26 mouse cellular contexts compared by ENCODE assay signal in genomic region chr17:5823032-5823431, GRCm38 (mm10). TPM values are rescaled to one million over a fixed set of nuclear protein-coding genes. Genes with fewer than 3 reads are reported as not detected.
DNase-seq lines count a peak whose midpoint lies in the region; ATAC-seq and TF ChIP-seq lines count a peak whose summit lies in the region.
"Had no signal": no experiment of that assay in that cellular context is flagged by ENCODE, and none has a peak within 500 bp of the region (broad histone marks: within the 10 kb centered on the region; RNA-seq: fewer than 3 reads in every experiment).

No protein-coding gene starts in this region.

- no peak overlapping the region for H3K9ac ChIP-seq in kidney, embryonic 16.5 days (replicated peaks; ENCODE audit: low read length)
- no peak overlapping the region for H3K9ac ChIP-seq in forebrain, embryonic 16.5 days (replicated peaks; ENCODE audit: low read depth, low read length)
- H3K9ac ChIP-seq: embryonic facial prominence, embryonic 15.5 days; heart, embryonic 13.5 days; hindbrain, embryonic 15.5 days; limb, embryonic 13.5 days; liver, embryonic 15.5 days; neural tube, embryonic 12.5 days had no signal

- H3K9me3 ChIP-seq in kidney, embryonic 16.5 days (ENCODE audit: low read length), result no peaks in the 10 kb centered on the region
- no peaks in the 10 kb centered on the region for H3K9me3 ChIP-seq in forebrain, embryonic 16.5 days (ENCODE audit: control insufficient read depth, low read length)
- H3K9me3 ChIP-seq: embryonic facial prominence, embryonic 10.5 days; embryonic facial prominence, embryonic 15.5 days; G1E; heart, embryonic 13.5 days; hindbrain, embryonic 10.5 days; hindbrain, embryonic 15.5 days; limb, embryonic 13.5 days; liver, embryonic 15.5 days; neural tube, embryonic 12.5 days had no signal

- H3K4me1 ChIP-seq in kidney, embryonic 16.5 days (ENCODE audit: insufficient read depth, low read length), result peaks cover 19% of the 10 kb centered on the region
- peaks cover 5% of the 10 kb centered on the region for H3K4me1 ChIP-seq in forebrain, embryonic 16.5 days (replicated peaks; ENCODE audit: control insufficient read depth, insufficient read depth, low read length)
- H3K4me1 ChIP-seq: hindbrain, embryonic 15.5 days had no signal

- ATAC-seq in kidney, embryonic 16.5 days (ENCODE audit: low FRiP score, low TSS enrichment), result no peak
- ATAC-seq in megakaryocyte-erythroid progenitor cell, adult 5-6 weeks (replicated peaks; ENCODE audit: low FRiP score, low TSS enrichment, poor library complexity, severe bottlenecking), result 0 out of 2 replicates have a peak, but pooled peaks have one; percentile 7
- no peak for ATAC-seq in forebrain, embryonic 16.5 days
- ATAC-seq: forebrain, embryonic 14.5 days; inflammation-experienced regulatory T-cells, adult 6 months; midbrain, embryonic 16.5 days had no signal

- no peaks in the 10 kb centered on the region for H3K79me3 ChIP-seq in C2C12 (ENCODE audit: low read depth)

- H3K4me2 ChIP-seq in kidney, embryonic 16.5 days (replicated peaks; ENCODE audit: low read depth, low read length), result no peak overlapping the region
- no peak overlapping the region for H3K4me2 ChIP-seq in forebrain, embryonic 16.5 days (ENCODE audit: low read length)
- H3K4me2 ChIP-seq: embryonic facial prominence, embryonic 15.5 days; heart, embryonic 13.5 days; hindbrain, embryonic 15.5 days; limb, embryonic 13.5 days; liver, embryonic 15.5 days; neural tube, embryonic 12.5 days had no signal

- TF ChIP-seq CTCF in C2C12 (IDR thresholded peaks at IDR 0.05; ENCODE audit: control insufficient read depth, insufficient read depth, insufficient read length), result no peak

- H3ac ChIP-seq in C2C12 (ENCODE audit: control insufficient read depth, insufficient read length, low read depth), result peak overlapping the region; percentile 20

- no peak for DNase-seq in kidney, adult 11 months
- peak; percentile 68 for DNase-seq in 3T3-L1 (ENCODE audit: low read depth, low spot score)
- DNase-seq: adrenal gland, postnatal 10 days; cerebellum, adult 8-10 months; cerebellum, postnatal 25 days; heart, postnatal 10 days; kidney, adult 18-20 months; lung, postnatal 4 days; thymus, postnatal 4 days had no signal

- no peak overlapping the region for H3K4me3 ChIP-seq in kidney, embryonic 16.5 days (ENCODE audit: low read length)
- H3K4me3 ChIP-seq in C2C12 (ENCODE audit: insufficient read depth, poor library complexity, severe bottlenecking), result no peak overlapping the region
- H3K4me3 ChIP-seq in forebrain, embryonic 16.5 days (replicated peaks; ENCODE audit: low read length), result no peak overlapping the region
- H3K4me3 ChIP-seq: embryonic facial prominence, embryonic 10.5 days; embryonic facial prominence, embryonic 15.5 days; heart, embryonic 13.5 days; hindbrain, embryonic 10.5 days; hindbrain, embryonic 15.5 days; limb, embryonic 13.5 days; liver, embryonic 15.5 days; neural tube, embryonic 12.5 days had no signal

- 0 out of 2 replicates have a peak overlapping the region, but pooled peaks have one; percentile 0 for H3K27ac ChIP-seq in kidney, embryonic 16.5 days (ENCODE audit: low read length)
- no peak overlapping the region for H3K27ac ChIP-seq in forebrain, embryonic 16.5 days (ENCODE audit: low read length)
- H3K27ac ChIP-seq: embryonic facial prominence, embryonic 10.5 days; embryonic facial prominence, embryonic 15.5 days; heart, embryonic 13.5 days; hindbrain, embryonic 10.5 days; hindbrain, embryonic 15.5 days; limb, embryonic 13.5 days; liver, embryonic 15.5 days; neural tube, embryonic 12.5 days had no signal

- 84% methylated on average over 11 of the region's 11 CpGs for WGBS in kidney, embryonic 16.5 days
- WGBS in forebrain, embryonic 16.5 days, result 86% methylated on average over 11 of the region's 11 CpGs

- no peaks in the 10 kb centered on the region for H3K79me2 ChIP-seq in C2C12 (ENCODE audit: control insufficient read depth, insufficient read depth)

- no peaks in the 10 kb centered on the region for H3K36me3 ChIP-seq in kidney, embryonic 16.5 days (ENCODE audit: insufficient read depth, low read length)
- H3K36me3 ChIP-seq in C2C12 (ENCODE audit: control insufficient read depth, insufficient read depth), result no peaks in the 10 kb centered on the region
- no peaks in the 10 kb centered on the region for H3K36me3 ChIP-seq in forebrain, embryonic 16.5 days (ENCODE audit: control insufficient read depth, insufficient read depth)
- H3K36me3 ChIP-seq: embryonic facial prominence, embryonic 10.5 days; embryonic facial prominence, embryonic 15.5 days; G1E; heart, embryonic 13.5 days; hindbrain, embryonic 10.5 days; hindbrain, embryonic 15.5 days; limb, embryonic 13.5 days; liver, embryonic 15.5 days; neural tube, embryonic 12.5 days had no signal

- H3K27me3 ChIP-seq in kidney, embryonic 16.5 days (ENCODE audit: insufficient read depth, low read length), result no peaks in the 10 kb centered on the region
- H3K27me3 ChIP-seq in C2C12 (ENCODE audit: control insufficient read depth, insufficient read depth, insufficient read length), result no peaks in the 10 kb centered on the region
- H3K27me3 ChIP-seq in forebrain, embryonic 16.5 days (replicated peaks; ENCODE audit: control insufficient read depth, insufficient read depth, low read length), result no peaks in the 10 kb centered on the region
- H3K27me3 ChIP-seq: embryonic facial prominence, embryonic 15.5 days; heart, embryonic 13.5 days; hindbrain, embryonic 15.5 days; limb, embryonic 13.5 days; liver, embryonic 15.5 days; neural tube, embryonic 12.5 days; Patski had no signal

TF ChIP-seq in C2C12, 6 proteins besides CTCF, POLR2A, EP300 and RAD21:
- TF ChIP-seq MYOD1 (IDR thresholded peaks at IDR 0.05; ENCODE audit: control insufficient read depth, insufficient read length, low read depth) (no peak), FOSL1 (IDR thresholded peaks at IDR 0.05; ENCODE audit: insufficient read depth, low read length, poor library complexity, severe bottlenecking) (no peak), MAX (IDR thresholded peaks at IDR 0.05) (no peak), USF1 (IDR thresholded peaks at IDR 0.05; ENCODE audit: low read depth) (peak; percentile 79), MYOG (IDR thresholded peaks at IDR 0.05; ENCODE audit: control insufficient read depth, extremely low read depth, insufficient read length) (no peak), CEBPB (IDR thresholded peaks at IDR 0.05; ENCODE audit: low read depth) (no peak)

RNA-seq across cellular contexts. Expression of gene Snx9, which starts 18.1 kb away (rescaled TPM):
- 31.9 and 34.0 TPM in 2 replicates for polyA plus RNA-seq in kidney, embryonic 16.5 days (2015; fragmentation: Nextera tagmentation; extraction: Ambion mirVana)
- polyA plus RNA-seq in C2C12 (2012; fragmentation: generic; extraction: Trizol), result 57.5 TPM
- total RNA-seq in megakaryocyte-erythroid progenitor cell, adult 5-6 weeks (2014; fragmentation: Nextera tagmentation), result 25.8 and 28.9 TPM in 2 replicates
- total RNA-seq in megakaryocyte-erythroid progenitor cell, adult 5-6 weeks (2017), result 16.5 and 20.0 TPM in 2 replicates
- polyA plus RNA-seq in forebrain, embryonic 16.5 days (2015; fragmentation: Nextera tagmentation; extraction: Ambion mirVana), result 4.5 and 6.1 TPM in 2 replicates
